Mouse (Mus musculus): ENCODE results near the gene Fam186b. TPM values are rescaled to one million over a fixed set of nuclear protein-coding genes. Genes with fewer than 3 reads are reported as not detected.

Fam186b gene
- total and polyA plus RNA-seq, 3 experiments, result 0.11 TPM; not detected in 2

GRCm38 (mm10) chr15:99320978-99321377, 25.3 kb upstream of the Fam186b start:
- H3K36me3 ChIP-seq (ENCODE audit: control insufficient read depth in 1 of 2, insufficient read depth in 2 of 2, low read length in 2 of 2), result no peaks in the 10 kb centered on the region

GRCm38 (mm10) chr15:99320168-99320674, 24.5 kb upstream of the Fam186b start:
- Histone ChIP-seq H3K9me3 (replicated peaks; ENCODE audit: insufficient read depth, low read length) (no peaks in the 10 kb centered on the region), H3K9ac (ENCODE audit: control insufficient read depth, low read depth, low read length, poor library complexity, severe bottlenecking) (no peak overlapping the region), H3K4me3 (ENCODE audit: control insufficient read depth in 1 of 2, insufficient read depth in 1 of 2, low read depth in 2 of 2, low read length in 2 of 2) (no peak overlapping the region), H3K27me3 (ENCODE audit: control insufficient read depth in 1 of 2, insufficient read depth in 2 of 2, low read length in 2 of 2) (peaks cover 0 to 4% of the 10 kb centered on the region in 2 experiments; a peak in 3 of 4 replicates), H3K27ac (ENCODE audit: control insufficient read depth, low read depth, low read length) (no peak overlapping the region), H3K4me1 (ENCODE audit: control insufficient read depth in 1 of 2, insufficient read depth in 2 of 2, low read length in 2 of 2) (no peaks in the 10 kb centered on the region), H3K79me2 (ENCODE audit: control insufficient read depth, insufficient read depth, low read length, poor library complexity) (no peaks in the 10 kb centered on the region), H3K36me3 (ENCODE audit: control insufficient read depth in 1 of 2, insufficient read depth in 2 of 2, low read length in 2 of 2) (no peaks in the 10 kb centered on the region; a peak in 1 of 4 replicates)
- no peak for DNase-seq (ENCODE audit: low read depth, low spot score)
- no peak for TF ChIP-seq GATA1 (IDR thresholded peaks at IDR 0.05; ENCODE audit: low read depth, low read length)
- TF ChIP-seq ZKSCAN1 (IDR thresholded peaks at IDR 0.05; ENCODE audit: low read depth, low read length), result no peak
- TF ChIP-seq CHD2 (IDR thresholded peaks at IDR 0.05; ENCODE audit: low read length), result no peak
- no peak for TF ChIP-seq MYB (IDR thresholded peaks at IDR 0.05; ENCODE audit: low read depth, low read length)
- no peak for TF ChIP-seq KAT2A (conservative IDR thresholded peaks at IDR 0.05; ENCODE audit: low read depth, low read length)
- no peak for TF ChIP-seq RAD21 (IDR thresholded peaks at IDR 0.05; ENCODE audit: low read depth, low read length)
- TF ChIP-seq SIN3A (IDR thresholded peaks at IDR 0.05; ENCODE audit: low read length), result no peak
- TF ChIP-seq GABPA (IDR thresholded peaks at IDR 0.05; ENCODE audit: low read depth, low read length), result no peak
- no peak for TF ChIP-seq USF1 (IDR thresholded peaks at IDR 0.05; ENCODE audit: low read depth, low read length)
- TF ChIP-seq POLR2AphosphoS5 (IDR thresholded peaks at IDR 0.05; ENCODE audit: borderline replicate concordance, low read depth, low read length), result no peak
- no peak for TF ChIP-seq ZC3H11A (IDR thresholded peaks at IDR 0.05; ENCODE audit: low read depth, low read length)
- no peak for TF ChIP-seq SMC3 (IDR thresholded peaks at IDR 0.05; ENCODE audit: low read depth, low read length)

More at GRCm38 (mm10) chr15:99320978-99321377, 25.3 kb upstream of the Fam186b start:
- DNase-seq (ENCODE audit: low read depth, low spot score), result no peak
- Histone ChIP-seq H3K27ac (ENCODE audit: control insufficient read depth, low read depth, low read length) (no peak overlapping the region), H3K4me1 (ENCODE audit: control insufficient read depth in 1 of 2, insufficient read depth in 2 of 2, low read length in 2 of 2) (no peaks in the 10 kb centered on the region), H3K4me3 (ENCODE audit: control insufficient read depth in 1 of 2, insufficient read depth in 1 of 2, low read depth in 2 of 2, low read length in 2 of 2) (no peak overlapping the region), H3K9ac (ENCODE audit: control insufficient read depth, low read depth, low read length, poor library complexity, severe bottlenecking) (no peak overlapping the region), H3K27me3 (ENCODE audit: control insufficient read depth in 1 of 2, insufficient read depth in 2 of 2, low read length in 2 of 2) (peaks cover 2 to 6% of the 10 kb centered on the region in 2 experiments), H3K9me3 (replicated peaks; ENCODE audit: insufficient read depth, low read length) (no peaks in the 10 kb centered on the region), H3K79me2 (ENCODE audit: control insufficient read depth, insufficient read depth, low read length, poor library complexity) (no peaks in the 10 kb centered on the region)
- TF ChIP-seq MYB (IDR thresholded peaks at IDR 0.05; ENCODE audit: low read depth, low read length) (no peak), BHLHE40 (IDR thresholded peaks at IDR 0.05; ENCODE audit: borderline replicate concordance, low read depth, low read length) (no peak), KAT2A (conservative IDR thresholded peaks at IDR 0.05; ENCODE audit: low read depth, low read length) (no peak), ZC3H11A (IDR thresholded peaks at IDR 0.05; ENCODE audit: low read depth, low read length) (no peak), MAX (IDR thresholded peaks at IDR 0.05; ENCODE audit: low read length) (no peak), MAZ (IDR thresholded peaks at IDR 0.05; ENCODE audit: low read depth, low read length) (no peak), TCF12 (IDR thresholded peaks at IDR 0.05; ENCODE audit: low read depth, low read length) (no peak), TAL1 (IDR thresholded peaks at IDR 0.05; ENCODE audit: low read length) (no peak), CTCF (IDR thresholded peaks at IDR 0.05 in 2 of 3, conservative IDR thresholded peaks at IDR 0.05 in 1 of 3; ENCODE audit: control insufficient read depth in 1 of 3, insufficient read depth in 1 of 3, low read depth in 2 of 3, low read length in 3 of 3, poor library complexity in 1 of 3, severe bottlenecking in 1 of 3) (no peak)
